Mouse (Mus musculus): ENCODE data around the gene Cacfd1. TPM values are rescaled to one million over a fixed set of nuclear protein-coding genes. Genes with fewer than 3 reads are reported as not detected.

Cacfd1 gene
- 115 and 125 TPM in 2 replicates for polyA plus RNA-seq (2015; fragmentation: Nextera tagmentation; extraction: Ambion mirVana)

DNA sequence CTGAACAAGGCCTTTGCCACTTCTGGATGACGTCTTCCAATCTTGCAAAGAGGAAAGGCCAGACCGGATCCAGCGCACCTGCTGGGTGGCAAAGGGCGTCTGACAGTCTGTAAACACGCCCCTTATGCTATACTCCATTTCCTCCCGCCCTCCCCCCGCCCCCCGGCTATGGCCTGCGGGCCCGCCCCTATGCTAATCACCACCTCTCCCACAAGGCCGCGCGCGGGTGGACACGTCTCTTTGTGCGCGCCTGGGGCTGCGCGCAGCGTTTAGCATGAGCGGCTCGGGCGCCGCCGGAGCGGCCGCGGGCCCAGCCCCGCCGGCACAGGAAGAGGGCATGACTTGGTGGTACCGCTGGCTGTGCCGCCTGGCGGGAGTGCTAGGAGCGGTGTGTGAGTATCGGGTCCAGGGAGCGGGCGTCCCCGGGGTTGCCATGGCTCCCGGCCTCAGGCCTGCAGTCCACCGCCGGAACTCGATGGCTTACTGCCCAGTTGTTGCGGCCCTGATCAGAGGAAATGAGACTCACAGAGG is at the start of gene Cacfd1:
Gene Cacfd1, plus strand, starts transcription at position 213 of the 531 bp plus-strand sequence.
- Histone ChIP-seq H3K4me2 (peak within 1 kb of the TSS; percentile 78), H3K9me3 (replicated peaks) (no peaks in the 10 kb centered on the region), H3K27ac (peak within 1 kb of the TSS; percentile 73), H3K9ac (peak within 1 kb of the TSS; percentile 87), H3K27me3 (no peaks in the 10 kb centered on the region), H3K4me3 (peak within 1 kb of the TSS; percentile 80), H3K36me3 (ENCODE audit: poor library complexity, severe bottlenecking) (peaks cover 16% of the 10 kb centered on the region), H3K4me1 (peaks cover 23% of the 10 kb centered on the region)
- WGBS, result under 1% methylated on average over 42 of the region's 43 CpGs
- peak; percentile 96 for ATAC-seq

DNA sequence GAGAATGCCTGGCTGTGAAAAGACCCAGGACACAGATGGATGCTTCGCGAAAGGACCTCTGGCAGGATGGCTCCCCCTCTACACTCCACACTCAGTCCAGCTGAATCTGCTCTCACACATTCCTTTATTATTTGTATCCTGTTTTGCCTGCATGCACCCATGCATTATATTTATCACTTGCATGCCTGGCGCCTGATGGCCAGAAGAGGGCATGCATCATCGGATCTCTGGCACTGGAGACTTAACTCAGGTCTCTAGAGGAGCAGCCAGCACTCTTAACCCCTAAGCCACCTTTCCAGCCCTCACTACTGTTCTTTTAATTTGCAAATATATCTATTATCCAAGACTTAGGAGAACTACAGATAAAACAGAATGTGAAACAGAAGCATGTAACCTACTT is 49.0 kb upstream of the Cacfd1 start:
- WGBS, result 74% methylated on average over 4 of the region's 4 CpGs
- H3K36me3 ChIP-seq (ENCODE audit: poor library complexity, severe bottlenecking), result peaks cover 58% of the 10 kb centered on the region
- H3K27ac ChIP-seq, result no peak overlapping the region
- H3K9me3 ChIP-seq (replicated peaks), result no peaks in the 10 kb centered on the region
- no peak overlapping the region for H3K4me2 ChIP-seq
- no peak overlapping the region for H3K4me3 ChIP-seq
- H3K9ac ChIP-seq, result no peak overlapping the region
- H3K27me3 ChIP-seq, result no peaks in the 10 kb centered on the region
- peaks cover 26% of the 10 kb centered on the region for H3K4me1 ChIP-seq
- no peak for ATAC-seq

DNA sequence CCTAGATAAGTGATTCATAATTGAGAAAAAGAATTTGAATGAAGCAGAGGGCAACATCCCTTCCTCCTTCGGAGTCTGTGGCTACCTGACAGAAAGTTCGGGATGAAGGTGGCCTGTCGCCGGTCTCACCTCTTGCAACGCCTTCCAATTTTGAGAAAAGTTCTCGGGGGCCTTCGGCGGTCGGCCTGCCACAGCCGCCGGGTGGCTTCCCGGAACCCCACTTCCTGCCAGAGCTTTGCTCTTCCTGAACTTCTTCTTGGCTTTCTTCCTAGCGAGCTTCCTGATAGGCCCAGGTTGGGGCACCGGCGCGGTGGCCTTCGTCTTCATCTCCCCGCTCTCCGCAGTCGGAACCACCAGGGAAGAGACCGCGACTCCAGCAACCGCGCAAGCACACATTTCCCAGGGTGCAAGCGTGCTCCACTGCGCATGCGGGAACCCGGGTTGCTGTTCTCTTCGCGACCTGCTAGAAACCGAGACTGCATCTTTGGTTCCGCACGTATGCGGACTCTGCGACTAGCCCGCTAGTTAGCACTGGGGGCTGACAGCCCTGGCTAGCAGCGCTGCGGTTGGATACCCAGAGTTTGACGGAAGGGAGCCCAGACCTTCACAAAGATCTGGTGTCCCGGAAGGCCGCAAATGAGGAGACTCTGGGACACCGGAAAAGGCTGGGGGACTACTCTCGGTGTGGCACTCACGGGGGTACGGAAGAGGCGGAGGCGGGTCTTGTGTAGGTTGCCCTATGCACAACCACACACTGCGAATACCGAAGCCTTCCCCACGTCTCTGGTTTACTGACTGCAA is 45.6 kb upstream of the Cacfd1 start, which contains the start of gene Rexo4:
Gene Rexo4, minus strand, starts transcription at position 464 of the 801 bp plus-strand sequence.
- Histone ChIP-seq H3K9me3 (replicated peaks) (no peaks in the 10 kb centered on the region), H3K27ac (peak within 1 kb of the TSS; percentile 98), H3K27me3 (no peaks in the 10 kb centered on the region), H3K36me3 (ENCODE audit: poor library complexity, severe bottlenecking) (peaks cover 26% of the 10 kb centered on the region), H3K4me3 (peak within 1 kb of the TSS; percentile 79), H3K4me1 (peaks cover 26% of the 10 kb centered on the region), H3K9ac (peak within 1 kb of the TSS; percentile 87), H3K4me2 (peak within 1 kb of the TSS; percentile 90)
- ATAC-seq, result peak; percentile 98
- under 1% methylated on average over 50 of the region's 50 CpGs for WGBS

DNA sequence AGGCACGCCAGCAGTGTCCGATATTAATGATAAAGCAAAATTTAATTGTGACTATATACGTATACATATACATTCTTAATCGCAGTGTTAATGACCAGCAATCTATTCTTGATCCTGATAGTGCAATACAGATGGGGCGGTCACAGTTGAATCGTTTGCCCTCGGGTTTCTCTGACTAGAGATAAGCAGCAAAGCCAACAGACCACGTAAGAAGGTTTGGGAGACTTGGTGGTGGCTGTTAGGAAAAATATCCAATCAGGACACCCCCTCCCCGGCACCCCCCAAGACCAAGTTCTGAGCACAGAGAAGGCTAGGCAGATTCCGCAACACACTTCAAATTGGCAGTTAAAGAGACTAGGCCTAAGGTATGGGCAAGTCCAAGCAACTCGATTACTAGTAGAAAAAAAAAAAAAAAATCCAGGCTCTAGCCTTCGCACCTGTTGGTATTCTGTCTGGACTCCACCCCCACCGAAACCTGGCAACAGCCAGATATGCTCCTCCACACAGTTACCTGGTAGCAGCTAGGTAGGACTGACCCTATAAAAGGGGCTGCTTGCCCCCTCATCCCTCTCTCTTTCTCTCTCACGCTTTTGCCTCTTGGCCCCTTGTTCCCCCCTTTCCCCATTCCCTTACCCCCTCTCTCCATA is 44.9 kb upstream of the Cacfd1 start:
- 17% methylated on average over 14 of the region's 14 CpGs for WGBS
- Histone ChIP-seq H3K4me2 (peak overlapping the region; percentile 90), H3K9ac (peak overlapping the region; percentile 87), H3K27me3 (no peaks in the 10 kb centered on the region), H3K36me3 (ENCODE audit: poor library complexity, severe bottlenecking) (peaks cover 21% of the 10 kb centered on the region), H3K4me1 (peaks cover 26% of the 10 kb centered on the region), H3K4me3 (peak overlapping the region; percentile 79), H3K27ac (peak overlapping the region; percentile 98), H3K9me3 (replicated peaks) (no peaks in the 10 kb centered on the region)
- ATAC-seq, result no peak; the same call in 1 of the 2 replicates

- Histone ChIP-seq H3K27me3 (no peaks in the 10 kb centered on the region), H3K9me3 (replicated peaks) (no peaks in the 10 kb centered on the region), H3K4me2 (no peak overlapping the region), H3K36me3 (ENCODE audit: poor library complexity, severe bottlenecking) (peaks cover 1% of the 10 kb centered on the region; the same call in 1 of the 2 replicates), H3K4me1 (peaks cover 17% of the 10 kb centered on the region), H3K9ac (no peak overlapping the region), H3K27ac (no peak overlapping the region), H3K4me3 (no peak overlapping the region)
- ATAC-seq, result no peak
- 70% methylated on average over 2 of the region's 2 CpGs for WGBS
Observed at GRCm38 (mm10) chr2:26967262-26967661, 42.5 kb upstream of the Cacfd1 start.

DNA sequence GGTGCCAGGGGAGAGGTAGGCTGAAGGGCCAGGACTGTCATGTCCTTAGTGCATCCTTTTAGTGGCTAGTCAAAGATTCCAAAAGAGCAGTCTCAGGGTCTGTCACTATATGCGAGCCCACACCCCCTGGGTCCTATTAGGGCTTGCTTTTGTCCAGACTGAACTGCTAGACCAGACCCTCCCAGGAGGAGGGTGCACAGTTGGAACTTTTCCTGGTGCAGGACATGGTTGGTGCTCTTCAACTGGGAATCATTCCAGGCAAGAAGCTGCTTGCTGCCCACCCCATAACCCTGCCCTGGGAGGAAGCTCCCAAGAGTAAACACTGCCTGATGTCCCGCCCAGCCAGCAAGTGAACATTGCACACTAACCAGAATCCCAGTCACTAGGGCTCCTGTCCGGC is 36.6 kb upstream of the Cacfd1 start, which contains the start of gene Adamts13:
Gene Adamts13, plus strand, starts transcription at position 301 of the 400 bp plus-strand sequence.
- WGBS, result 79% methylated on average over 3 of the region's 3 CpGs
- Histone ChIP-seq H3K9ac (no peak within 1 kb of the TSS), H3K27ac (no peak within 1 kb of the TSS), H3K4me1 (no peaks in the 10 kb centered on the region), H3K27me3 (peaks cover 3% of the 10 kb centered on the region; the same call in 1 of the 2 replicates), H3K4me2 (no peak within 1 kb of the TSS), H3K36me3 (ENCODE audit: poor library complexity, severe bottlenecking) (no peaks in the 10 kb centered on the region), H3K9me3 (replicated peaks) (no peaks in the 10 kb centered on the region), H3K4me3 (no peak within 1 kb of the TSS)
- no peak for ATAC-seq

- H3K4me1 ChIP-seq, result no peaks in the 10 kb centered on the region
- 65% methylated on average over 4 of the region's 4 CpGs for WGBS
- no peaks in the 10 kb centered on the region for H3K9me3 ChIP-seq (replicated peaks)
- no peak overlapping the region for H3K4me3 ChIP-seq
- H3K27ac ChIP-seq, result no peak overlapping the region
- no peak for ATAC-seq
- H3K27me3 ChIP-seq, result peaks cover 3% of the 10 kb centered on the region; the same call in 1 of the 2 replicates
- H3K4me2 ChIP-seq, result no peak overlapping the region
- H3K36me3 ChIP-seq (ENCODE audit: poor library complexity, severe bottlenecking), result no peaks in the 10 kb centered on the region
- H3K9ac ChIP-seq, result no peak overlapping the region
Observed at GRCm38 (mm10) chr2:26973960-26974359, 35.8 kb upstream of the Cacfd1 start.

DNA sequence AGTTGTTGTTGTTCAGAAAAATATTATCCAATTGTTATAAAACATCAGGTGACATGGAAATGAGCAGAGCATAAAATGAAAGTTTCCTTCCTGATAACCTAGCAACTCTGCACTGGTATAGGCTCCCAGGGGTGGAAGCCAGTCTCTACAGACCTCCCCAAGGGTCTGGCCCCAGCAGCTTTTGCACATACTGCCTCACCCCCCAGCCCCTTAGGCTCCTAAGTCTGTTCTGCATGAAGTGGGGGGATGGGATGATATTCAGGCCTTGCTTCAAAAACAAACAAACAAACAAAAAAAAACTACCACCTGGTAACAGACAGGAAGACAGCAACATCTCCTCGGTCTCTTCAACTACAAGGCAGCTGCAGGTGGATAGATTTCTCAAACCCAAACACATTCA is 29.4 kb upstream of the Cacfd1 start:
- Histone ChIP-seq H3K4me2 (no peak overlapping the region), H3K36me3 (ENCODE audit: poor library complexity, severe bottlenecking) (no peaks in the 10 kb centered on the region), H3K9me3 (replicated peaks) (no peaks in the 10 kb centered on the region), H3K4me1 (no peaks in the 10 kb centered on the region), H3K27ac (no peak overlapping the region), H3K4me3 (no peak overlapping the region), H3K27me3 (no peaks in the 10 kb centered on the region), H3K9ac (no peak overlapping the region)
- 57% methylated on average over 1 of the region's 1 CpGs for WGBS
- no peak for ATAC-seq

DNA sequence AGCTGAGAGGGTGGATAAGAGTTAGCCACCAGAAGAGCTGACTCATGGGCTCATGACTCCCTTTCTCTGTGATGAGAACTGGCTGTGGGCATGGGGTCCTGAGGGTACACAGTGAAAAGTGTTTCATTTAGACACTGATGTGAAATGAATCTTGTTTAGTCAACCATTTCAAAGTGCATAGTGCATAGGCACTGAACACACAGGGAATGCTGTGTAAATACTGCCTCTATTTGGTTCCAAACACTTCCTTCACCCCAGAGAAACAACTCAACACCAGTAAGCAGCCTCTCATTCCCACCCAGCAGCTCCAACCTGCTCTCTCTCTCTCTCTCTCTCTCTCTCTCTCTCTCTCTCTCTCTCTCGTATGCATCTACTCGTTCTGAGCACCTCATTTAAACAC is 25.5 kb upstream of the Cacfd1 start:
- H3K36me3 ChIP-seq (ENCODE audit: poor library complexity, severe bottlenecking), result no peaks in the 10 kb centered on the region
- no peak overlapping the region for H3K27ac ChIP-seq
- no peak for ATAC-seq
- H3K9ac ChIP-seq, result no peak overlapping the region
- H3K4me1 ChIP-seq, result no peaks in the 10 kb centered on the region
- 79% methylated on average over 2 of the region's 2 CpGs for WGBS
- H3K4me2 ChIP-seq, result no peak overlapping the region
- no peak overlapping the region for H3K4me3 ChIP-seq
- H3K27me3 ChIP-seq, result no peaks in the 10 kb centered on the region
- H3K9me3 ChIP-seq (replicated peaks), result no peaks in the 10 kb centered on the region

DNA sequence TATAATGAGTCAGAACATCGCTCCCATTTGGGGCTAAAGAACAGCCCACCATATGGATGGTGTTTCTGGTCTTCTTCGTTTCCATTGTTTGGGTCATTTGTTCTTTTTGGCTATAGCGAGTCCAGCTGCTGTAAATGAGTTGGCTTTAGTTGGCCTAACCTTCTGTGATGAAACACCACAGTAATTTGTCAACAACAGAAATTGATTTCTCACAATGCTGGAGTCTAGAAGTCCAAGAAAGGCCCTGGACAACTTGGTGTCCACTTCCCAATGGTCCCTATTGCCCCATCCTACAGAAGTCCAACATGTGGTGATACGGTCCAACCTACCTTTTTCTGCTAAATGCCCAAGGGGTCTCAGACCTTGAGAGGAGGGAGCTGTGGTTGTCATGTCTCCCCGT is 25.1 kb upstream of the Cacfd1 start:
- Histone ChIP-seq H3K9me3 (replicated peaks) (no peaks in the 10 kb centered on the region), H3K4me2 (no peak overlapping the region), H3K4me3 (no peak overlapping the region), H3K27ac (no peak overlapping the region), H3K4me1 (no peaks in the 10 kb centered on the region), H3K9ac (no peak overlapping the region), H3K27me3 (no peaks in the 10 kb centered on the region), H3K36me3 (ENCODE audit: poor library complexity, severe bottlenecking) (no peaks in the 10 kb centered on the region)
- no peak for ATAC-seq
- WGBS, result 87% methylated on average over 5 of the region's 5 CpGs

GRCm38 (mm10) chr2:26993936-26994335 is 15.8 kb upstream of the Cacfd1 start:
- H3K27me3 ChIP-seq, result no peaks in the 10 kb centered on the region
- no peak for ATAC-seq
- H3K4me2 ChIP-seq, result no peak overlapping the region
- no peak overlapping the region for H3K9ac ChIP-seq
- H3K9me3 ChIP-seq (replicated peaks), result no peaks in the 10 kb centered on the region
- 83% methylated on average over 3 of the region's 3 CpGs for WGBS
- no peak overlapping the region for H3K4me3 ChIP-seq
- no peak overlapping the region for H3K27ac ChIP-seq
- no peaks in the 10 kb centered on the region for H3K4me1 ChIP-seq
- H3K36me3 ChIP-seq (ENCODE audit: poor library complexity, severe bottlenecking), result no peaks in the 10 kb centered on the region

DNA sequence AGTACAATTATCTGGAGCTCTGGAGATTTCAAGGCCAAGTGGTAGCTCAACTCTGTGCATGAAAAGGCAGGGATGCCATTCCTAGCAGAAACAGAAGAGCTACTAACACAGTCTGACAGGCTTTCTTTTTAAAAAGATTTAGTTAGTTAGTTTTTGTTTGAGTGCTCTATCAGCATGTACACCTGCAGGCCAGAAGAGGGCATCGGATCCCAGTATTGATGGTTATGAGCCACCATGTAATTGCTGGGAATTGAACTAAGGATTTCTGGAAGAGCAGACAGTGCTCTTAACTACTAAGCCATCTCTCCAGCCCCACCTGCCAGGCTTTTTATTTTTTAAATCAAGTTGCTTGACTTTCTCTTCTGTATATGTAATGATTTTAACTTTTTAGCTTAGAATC is 12.2 kb upstream of the Cacfd1 start:
- no peak overlapping the region for H3K27ac ChIP-seq
- H3K27me3 ChIP-seq, result no peaks in the 10 kb centered on the region
- ATAC-seq, result no peak
- H3K4me3 ChIP-seq, result no peak overlapping the region
- no peaks in the 10 kb centered on the region for H3K9me3 ChIP-seq (replicated peaks)
- H3K4me1 ChIP-seq, result no peaks in the 10 kb centered on the region
- 86% methylated on average over 1 of the region's 1 CpGs for WGBS
- H3K4me2 ChIP-seq, result no peak overlapping the region
- H3K36me3 ChIP-seq (ENCODE audit: poor library complexity, severe bottlenecking), result no peaks in the 10 kb centered on the region
- no peak overlapping the region for H3K9ac ChIP-seq
